Mouse (Mus musculus) telencephalon, adult 2 months (tissue): Measurements from ENCODE around the gene Olfr1418.

Source experiments
- DNase-seq: peaks from one replicate; pipeline ENCODE4 v3.0.0-alpha.2; 2011; ENCODE audit warnings: low read depth, low spot score

Gene Olfr1418

DNA sequence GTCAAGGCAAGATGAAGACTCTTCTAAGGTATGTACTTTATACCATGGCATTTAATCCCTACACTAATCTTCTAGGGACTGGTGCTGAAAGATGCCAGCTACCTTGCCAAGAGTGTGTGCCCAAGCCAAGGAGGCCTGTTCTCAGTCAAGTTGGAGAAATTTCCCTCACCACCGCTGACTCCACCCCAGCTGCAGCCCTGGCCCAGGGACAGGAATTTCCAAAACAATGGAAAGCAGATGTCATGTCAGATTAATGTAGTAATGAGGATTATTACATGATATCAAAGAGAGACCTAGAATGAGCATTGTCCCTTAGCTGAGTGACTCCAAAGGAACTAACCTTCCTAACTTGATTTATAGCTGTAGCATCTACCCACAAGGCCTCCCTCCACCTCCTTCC lies 50.0 kb downstream of the Olfr1418 start:
- DNase-seq: no peak

DNA sequence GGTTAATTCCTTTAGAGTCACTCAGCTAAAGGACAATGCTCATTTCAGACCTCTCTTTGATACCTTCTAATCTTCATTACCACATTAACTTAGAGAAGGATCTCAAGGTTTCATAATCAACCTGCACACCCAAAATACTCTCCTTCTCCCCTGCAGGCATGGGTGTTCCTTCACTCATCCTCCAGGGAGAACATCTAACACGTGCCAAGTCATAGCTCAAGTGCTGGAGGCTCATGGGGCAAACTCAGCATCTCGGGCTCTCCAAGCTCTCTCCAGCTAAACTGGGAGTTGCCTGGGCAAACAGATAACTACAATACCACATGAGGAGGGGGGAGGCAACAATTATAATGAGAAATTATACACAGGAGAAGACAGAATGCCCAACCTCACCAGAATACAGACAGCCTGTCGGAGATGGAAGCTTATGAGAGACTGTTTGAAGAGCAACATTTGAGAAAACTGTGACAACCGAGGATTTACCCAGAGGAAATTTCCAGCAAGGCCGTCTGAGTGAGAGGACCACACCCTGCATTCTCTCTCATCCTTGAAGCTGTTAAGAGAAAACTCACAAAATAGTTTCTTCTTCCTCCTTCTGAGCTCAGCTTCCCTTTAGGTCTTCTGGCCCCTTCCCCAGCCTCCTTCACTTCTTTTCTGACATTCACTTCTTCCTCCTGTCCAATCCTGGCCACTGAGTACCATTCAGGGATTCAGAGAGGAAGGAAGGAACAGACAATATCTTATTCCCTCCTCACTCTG lies 50.7 kb downstream of the Olfr1418 start:
- no peak for DNase-seq

DNA sequence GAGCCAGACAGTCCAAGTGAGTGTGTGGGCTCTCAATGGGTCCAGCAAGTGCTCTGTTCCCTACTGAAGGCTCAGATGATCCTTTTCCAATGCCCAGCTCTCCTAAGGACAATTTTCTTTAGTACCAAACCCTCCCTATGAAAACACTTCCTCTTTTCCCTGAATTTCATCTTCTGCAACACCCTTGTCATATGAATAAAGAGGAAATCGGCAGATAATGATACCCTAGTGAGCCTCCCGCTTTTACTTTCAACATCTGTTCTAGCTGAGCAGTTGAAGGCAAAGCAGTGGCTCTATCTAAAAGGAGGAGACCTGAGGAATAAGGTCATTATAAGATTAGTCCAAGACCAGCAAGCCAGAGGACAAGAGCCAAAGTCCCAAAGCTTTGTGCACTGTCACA lies 52.4 kb downstream of the Olfr1418 start:
- DNase-seq: no peak

DNA sequence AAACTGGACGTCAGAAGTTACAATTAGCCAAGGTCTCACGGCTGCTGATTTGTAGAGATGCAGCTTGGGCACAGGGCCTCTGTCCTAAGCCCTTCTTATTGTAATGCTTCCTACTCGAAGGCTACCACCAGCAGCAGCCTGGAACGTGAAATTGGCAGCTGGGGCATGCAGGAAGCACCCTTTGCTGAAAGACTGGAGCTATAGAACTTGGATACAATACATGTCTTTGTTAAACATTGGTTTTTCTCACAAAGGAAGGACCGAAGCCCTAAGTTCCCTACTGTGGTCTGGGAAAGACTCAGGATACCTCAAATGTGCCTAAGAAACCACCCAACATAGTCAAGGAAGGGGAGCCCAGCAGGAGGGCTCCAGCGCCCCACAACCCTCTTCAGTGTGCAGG lies 53.0 kb downstream of the Olfr1418 start:
- DNase-seq: no peak

DNA sequence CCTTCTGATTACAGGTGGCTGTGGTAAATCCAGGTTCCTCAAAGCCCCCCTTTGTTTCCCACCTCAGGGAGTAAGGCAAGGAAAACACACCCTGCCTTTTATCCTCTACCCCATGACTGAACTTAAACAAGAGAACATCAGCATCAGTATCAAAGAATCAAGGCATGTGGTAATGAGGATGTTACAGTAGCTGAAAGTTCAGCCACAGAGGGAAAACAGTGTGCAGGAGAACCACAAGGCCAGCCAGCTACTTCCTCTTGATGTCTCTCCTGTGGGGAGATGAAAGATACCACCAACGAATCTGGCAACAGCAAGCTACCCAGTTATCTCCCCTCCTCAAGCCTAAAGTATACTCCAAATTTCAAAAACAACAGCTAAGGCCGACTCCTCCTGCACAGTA lies 53.6 kb downstream of the Olfr1418 start:
- no peak for DNase-seq

DNA sequence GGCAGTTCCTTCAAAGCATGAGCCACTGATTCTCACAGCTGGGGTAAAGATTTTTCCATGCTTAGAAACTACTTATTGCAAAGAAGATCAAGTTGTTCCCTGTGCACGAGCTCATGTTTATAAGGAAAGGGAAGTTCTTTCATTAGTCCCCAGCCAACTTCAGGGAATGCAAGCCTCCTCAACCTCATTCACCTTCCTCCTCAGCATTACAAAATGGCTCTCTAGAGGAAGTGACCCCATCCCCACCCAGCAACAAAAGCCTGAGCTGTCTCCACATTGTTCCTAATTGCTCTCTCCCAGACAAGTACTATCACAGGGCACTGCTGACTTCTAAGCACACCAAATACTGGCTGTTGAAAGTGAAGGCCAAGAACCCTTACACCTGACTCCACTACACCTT lies 56.4 kb downstream of the Olfr1418 start:
- no peak for DNase-seq
